Mouse (Mus musculus) inflammation-experienced regulatory T-cells, adult 6 months (primary cell): Measurements from ENCODE around the gene Pik3ip1. TPM values are rescaled to one million over a fixed set of nuclear protein-coding genes. Genes with fewer than 3 reads are reported as not detected.

Source experiments
- ATAC-seq: one replicate; pipeline ENCODE4 v1.8.0; 2017
- polyA plus RNA-seq, 3 experiments: library from polyadenylated mRNA; unstranded; fragments of 100-300 nt; shearing (Covaris generic); gene quantifications; one replicate each; pipeline ENCODE4 v1.2.1; 2017

Gene Pik3ip1
- polyA plus RNA-seq, 3 experiments from 2014 or later, result 11.5 to 59.1 (median 35.3) TPM

- no peak for ATAC-seq
These were observed 7.8 kb downstream of the Pik3ip1 start for GRCm38 (mm10) chr11:3337961-3338360.

DNA sequence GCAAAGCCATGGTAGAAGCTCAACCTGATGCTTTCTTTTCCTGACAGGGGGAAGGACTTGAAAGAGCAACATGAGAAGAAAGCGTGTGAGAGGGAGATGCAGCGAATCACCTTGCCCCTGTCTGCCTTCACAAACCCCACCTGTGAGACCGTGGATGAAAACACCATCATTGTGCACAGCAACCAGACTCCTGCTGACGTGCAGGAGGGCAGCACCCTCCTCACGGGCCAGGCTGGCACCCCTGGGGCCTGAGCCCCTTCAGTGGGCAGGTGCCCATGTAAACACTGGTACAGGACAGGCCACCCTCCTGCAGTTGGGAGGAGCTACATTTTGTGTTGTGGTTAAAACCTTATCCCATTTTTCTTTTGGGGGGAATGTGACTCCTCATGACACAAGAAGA is 11.3 kb downstream of the Pik3ip1 start:
- ATAC-seq, result no peak

DNA sequence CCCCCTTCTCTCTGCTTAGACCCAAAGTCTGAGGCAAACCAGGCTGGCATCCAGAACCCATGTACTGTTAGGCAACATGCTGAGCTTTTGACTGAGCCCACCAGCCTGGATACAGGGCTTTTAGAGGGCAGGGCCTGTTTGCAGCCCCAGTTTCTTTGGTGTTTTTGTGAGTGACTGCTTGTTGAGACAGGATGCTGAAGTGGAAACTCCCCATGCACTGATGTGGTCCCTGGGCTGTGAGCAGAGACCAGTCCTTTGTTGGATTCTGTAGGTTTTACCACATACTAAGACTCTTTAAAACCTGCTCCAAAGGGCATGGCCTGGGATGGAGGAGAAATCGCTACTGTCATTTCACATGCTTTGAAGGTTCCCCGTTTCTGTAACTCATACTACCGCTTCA is 14.7 kb downstream of the Pik3ip1 start:
- ATAC-seq, result peak; percentile 79

GRCm38 (mm10) chr11:3346351-3346750 is 16.1 kb downstream of the Pik3ip1 start:
- no peak for ATAC-seq

- peak; percentile 56 for ATAC-seq
These were observed 17.1 kb downstream of the Pik3ip1 start for GRCm38 (mm10) chr11:3347091-3347834.

DNA sequence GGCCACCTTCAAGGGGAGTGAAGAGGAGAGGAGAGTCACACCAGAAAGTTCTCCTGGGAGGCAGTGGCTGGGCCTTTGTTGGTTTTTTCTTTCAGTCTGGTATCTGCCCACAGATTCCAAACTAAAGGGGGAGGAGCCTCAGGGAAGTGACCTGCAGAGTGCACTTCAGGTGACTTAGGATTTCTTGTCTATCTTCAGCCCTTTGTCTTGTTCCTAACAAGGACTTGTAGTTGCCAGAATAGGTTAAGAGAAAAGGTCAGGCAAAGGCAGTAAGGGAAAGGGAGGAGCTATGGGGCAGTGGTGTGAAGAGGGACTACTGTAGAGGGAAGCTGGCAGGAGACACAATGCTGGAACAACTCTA is 17.6 kb downstream of the Pik3ip1 start:
- no peak for ATAC-seq

GRCm38 (mm10) chr11:3348576-3349342 is 18.6 kb downstream of the Pik3ip1 start:
- ATAC-seq, result no peak

GRCm38 (mm10) chr11:3349343-3349695 is 19.1 kb downstream of the Pik3ip1 start:
- ATAC-seq, result no peak

GRCm38 (mm10) chr11:3352131-3352530 is 21.9 kb downstream of the Pik3ip1 start:
- no peak for ATAC-seq

DNA sequence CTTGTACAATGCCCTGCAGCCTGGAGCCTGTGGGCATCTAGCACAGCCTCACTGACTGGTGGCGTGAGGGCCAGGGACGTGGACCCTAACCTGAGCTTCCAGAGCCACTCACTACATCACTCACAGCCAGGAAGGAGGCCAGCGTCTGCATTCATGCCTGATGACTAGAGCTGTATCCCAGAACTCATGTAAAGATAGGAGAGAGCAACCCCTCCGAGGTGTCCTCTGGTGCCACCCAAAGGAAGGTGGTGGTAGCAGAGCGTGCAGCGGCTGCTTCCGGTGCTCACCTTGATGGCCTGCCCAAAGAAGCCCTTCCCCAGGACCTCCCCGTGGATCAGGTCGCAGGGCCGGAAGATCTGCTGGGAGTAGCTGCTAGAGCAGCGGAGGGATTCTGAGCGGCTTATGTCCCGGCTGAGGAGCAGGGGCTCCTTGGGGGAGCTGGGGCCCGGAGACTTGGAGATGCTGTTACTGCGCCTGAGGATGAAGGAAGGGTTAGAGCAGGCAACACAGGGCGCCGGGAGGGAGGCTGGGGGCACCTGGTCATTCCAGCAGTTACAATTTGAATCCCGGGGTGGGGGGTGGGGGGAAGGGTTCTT is 22.9 kb downstream of the Pik3ip1 start:
- ATAC-seq, result no peak

GRCm38 (mm10) chr11:3362854-3363253 is 32.7 kb downstream of the Pik3ip1 start:
- ATAC-seq, result no peak

DNA sequence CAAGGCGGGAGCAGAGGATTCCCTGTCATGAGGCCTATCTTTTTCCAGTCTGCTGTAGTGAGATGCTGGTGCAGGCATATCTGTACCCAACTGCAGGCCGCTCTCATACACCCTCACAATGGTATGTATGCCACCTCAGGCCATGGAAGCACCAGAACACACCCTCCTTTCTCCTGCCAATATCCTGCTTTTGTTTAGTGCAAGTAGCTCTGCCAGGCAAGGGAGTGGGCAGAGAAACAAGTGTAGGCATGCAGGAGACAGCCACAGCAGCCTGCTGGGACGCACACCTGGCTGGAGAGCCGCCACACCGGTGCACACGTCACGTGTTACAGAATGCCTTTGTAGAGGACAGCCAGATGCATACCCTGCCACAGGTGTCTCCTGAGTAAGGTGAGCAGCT is 36.2 kb downstream of the Pik3ip1 start:
- no peak for ATAC-seq

DNA sequence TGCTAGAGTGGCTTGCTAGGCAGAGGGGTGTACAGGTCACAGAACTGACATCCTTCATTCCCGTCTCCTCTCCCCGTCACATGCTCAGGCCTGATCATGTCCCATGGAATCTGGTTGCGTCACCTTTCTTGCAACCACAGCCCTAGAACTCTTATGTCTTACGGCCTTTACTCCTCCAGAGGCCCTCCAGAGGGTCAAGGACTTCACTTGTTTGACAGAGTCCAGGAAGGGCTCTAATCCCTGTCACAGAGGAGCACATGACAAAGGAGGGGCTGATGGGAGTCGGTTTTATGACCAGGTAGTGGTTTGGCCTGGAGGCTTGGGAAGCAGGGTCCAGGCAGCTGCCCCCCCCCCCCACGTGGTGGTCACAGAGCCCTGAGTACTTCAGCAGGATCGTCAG is 38.8 kb downstream of the Pik3ip1 start:
- no peak for ATAC-seq

DNA sequence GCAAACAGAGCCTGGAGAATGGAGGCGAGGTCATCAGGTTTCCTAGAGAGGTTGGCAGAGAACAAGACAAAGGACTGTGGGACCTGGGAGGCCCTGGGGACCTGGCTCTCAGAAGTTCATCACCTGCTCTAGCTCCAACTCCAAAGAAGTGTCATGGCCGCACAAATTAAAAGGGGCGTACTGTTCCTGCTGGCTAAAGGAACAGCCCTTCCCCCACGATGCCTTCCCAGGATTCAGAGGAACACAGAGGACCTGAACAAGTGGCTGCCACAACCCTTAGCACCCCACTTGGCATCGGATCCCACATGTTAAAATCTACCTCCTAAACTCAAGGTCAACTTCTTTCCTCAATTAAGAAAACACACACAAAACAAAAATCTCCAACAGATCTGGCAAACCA is 39.2 kb downstream of the Pik3ip1 start:
- ATAC-seq, result no peak

GRCm38 (mm10) chr11:3370162-3370561 is 40.0 kb downstream of the Pik3ip1 start:
- no peak for ATAC-seq

DNA sequence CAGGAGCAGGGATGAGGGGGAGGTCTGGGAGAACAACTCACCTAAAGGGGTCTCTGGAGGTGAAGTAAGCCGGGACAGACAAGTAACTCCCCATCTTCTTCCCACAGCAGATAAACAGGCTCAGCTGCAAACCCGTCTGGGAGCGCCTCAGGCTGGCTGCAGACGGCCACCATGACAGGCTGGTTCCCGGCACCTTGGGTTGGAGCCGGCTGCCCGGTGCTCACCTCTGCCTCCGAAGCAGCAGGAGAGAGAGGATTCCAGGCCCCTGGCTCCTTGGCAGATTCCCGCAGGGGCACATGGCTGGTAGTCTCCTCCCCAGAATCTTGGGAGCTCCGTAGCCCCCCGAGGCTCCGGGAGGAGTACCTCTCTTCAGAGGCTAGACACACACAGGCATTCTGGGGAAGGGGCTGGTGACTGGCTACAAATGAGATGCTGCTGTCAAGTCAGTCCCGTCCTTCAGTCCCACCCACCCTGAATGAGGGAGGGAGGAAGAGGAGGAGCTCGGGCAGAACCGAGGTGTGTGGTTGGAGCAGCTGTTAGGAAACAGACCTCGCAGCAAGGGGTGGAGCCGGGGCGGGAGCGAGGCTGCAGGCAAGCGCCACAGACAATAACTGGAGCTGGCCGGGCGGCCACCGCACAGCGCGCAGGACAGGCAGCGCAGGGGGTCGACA is 40.9 kb downstream of the Pik3ip1 start:
- ATAC-seq, result peak; percentile 90

- ATAC-seq, result no peak
These were observed 41.5 kb downstream of the Pik3ip1 start for GRCm38 (mm10) chr11:3371599-3372295.

DNA sequence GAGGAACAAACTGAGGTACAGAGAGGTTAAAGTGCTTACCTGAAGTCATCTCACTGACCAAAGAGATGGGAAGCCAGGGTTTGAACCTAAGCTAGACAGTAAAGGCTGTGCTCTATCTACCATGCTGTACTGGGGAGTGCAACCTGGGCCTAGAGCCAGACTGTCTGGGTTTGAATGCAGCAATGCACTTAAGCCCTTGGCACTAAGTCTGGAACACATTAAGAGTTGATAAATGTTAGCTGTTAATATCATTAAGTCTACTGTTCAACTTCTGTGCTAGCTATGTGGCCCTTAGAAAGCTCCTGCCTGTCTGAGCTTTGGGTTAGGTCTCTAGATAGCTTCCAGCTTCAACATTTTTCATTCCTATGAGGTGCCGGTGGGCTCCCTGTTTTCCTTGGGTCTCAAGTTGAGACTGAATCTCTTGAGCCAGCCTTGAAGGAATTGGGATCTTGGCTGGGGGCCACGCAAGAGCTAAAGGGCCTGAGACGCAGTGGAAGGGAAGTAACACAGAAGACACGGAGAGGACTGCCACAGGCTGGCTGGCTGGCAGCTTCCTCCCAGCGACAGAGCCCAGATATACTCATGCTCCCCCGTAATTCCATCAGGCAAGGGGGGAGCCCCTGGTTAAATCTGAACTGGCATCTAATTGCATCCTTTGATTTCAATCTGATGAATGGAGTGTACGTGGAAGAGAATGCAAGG is 43.5 kb downstream of the Pik3ip1 start:
- ATAC-seq, result no peak

- no peak for ATAC-seq
These were observed 44.1 kb downstream of the Pik3ip1 start for GRCm38 (mm10) chr11:3374293-3374645.

GRCm38 (mm10) chr11:3374741-3375140 is 44.5 kb downstream of the Pik3ip1 start:
- no peak for ATAC-seq

DNA sequence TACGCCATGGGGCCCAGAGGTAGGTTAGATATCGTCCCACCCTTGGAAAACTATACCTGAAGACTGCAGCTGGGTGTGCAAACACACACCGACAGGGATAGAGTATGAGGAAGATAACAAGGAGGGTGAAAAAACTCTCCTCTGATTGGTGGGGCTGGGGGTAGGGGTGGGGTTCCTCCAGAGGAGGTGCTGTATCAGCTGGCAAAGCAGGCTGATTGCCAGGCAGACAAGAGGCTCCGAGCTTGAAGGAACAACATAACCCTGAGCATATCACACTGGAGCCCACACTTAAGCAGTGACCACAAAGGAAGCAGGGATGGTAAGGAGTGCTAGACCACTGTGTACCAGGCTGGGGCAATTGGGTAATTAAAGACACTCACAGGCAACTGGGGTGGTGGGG is 49.2 kb downstream of the Pik3ip1 start:
- ATAC-seq, result no peak

DNA sequence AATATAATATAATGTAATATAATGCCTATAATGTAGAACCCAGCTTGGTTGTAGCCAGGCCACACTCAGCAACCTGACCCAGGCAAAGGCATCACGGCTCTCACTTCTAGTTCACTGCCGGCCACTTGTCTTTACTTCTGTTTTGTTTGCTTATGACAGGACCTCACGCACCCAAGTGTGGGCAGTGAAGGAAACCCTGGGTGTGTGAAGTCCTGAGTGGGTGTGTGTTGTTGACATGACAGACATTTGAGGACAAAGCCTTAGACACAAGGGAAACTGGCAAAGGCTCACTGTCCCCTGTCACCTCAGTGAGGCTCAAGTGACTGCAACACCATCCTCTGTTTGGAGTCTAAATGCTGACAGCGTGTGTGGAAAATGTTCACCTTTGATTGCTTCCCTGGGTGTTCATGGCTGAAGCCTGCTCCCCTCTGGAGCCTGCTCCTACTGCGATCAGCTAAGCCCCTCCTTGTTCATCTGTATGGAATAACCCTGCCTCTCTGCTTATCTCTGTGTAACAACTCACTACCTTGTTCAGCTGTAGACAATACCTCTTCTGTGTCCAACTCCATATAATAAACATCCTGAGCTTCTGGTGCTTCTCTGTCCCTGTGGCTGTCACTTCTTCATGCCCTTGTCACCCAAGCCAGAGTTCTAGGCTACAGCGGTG is 51.1 kb downstream of the Pik3ip1 start:
- ATAC-seq, result no peak
